Mouse (Mus musculus) C2C12 (cell line): ENCODE results near the gene Hist1h1c. TPM values are rescaled to one million over a fixed set of nuclear protein-coding genes. Genes with fewer than 3 reads are reported as not detected.

Experiments used
- H3K27me3 ChIP-seq: one replicate; pipeline ENCODE4 v1.6.1; 2011; ENCODE audit not compliant: control insufficient read depth, insufficient read depth, insufficient read length
- H3K36me3 ChIP-seq: one replicate; pipeline ENCODE4 v1.6.1; 2011; ENCODE audit not compliant: control insufficient read depth, insufficient read depth
- H3K4me3 ChIP-seq: one replicate; pipeline ENCODE4 v1.5.1; 2011; ENCODE audit warnings: mild to moderate bottlenecking, control low read depth; ENCODE audit not compliant: poor library complexity, insufficient read depth, severe bottlenecking
- H3K79me2 ChIP-seq: one replicate; pipeline ENCODE4 v1.6.1; 2011; ENCODE audit not compliant: control insufficient read depth, insufficient read depth
- H3K79me3 ChIP-seq: one replicate; pipeline ENCODE4 v1.6.1; 2011; ENCODE audit warnings: low read depth, control low read depth
- H3ac ChIP-seq: one replicate; pipeline ENCODE3; 2011; ENCODE audit warnings: low read depth; ENCODE audit not compliant: control insufficient read depth, insufficient read length
- CEBPB ChIP-seq: IDR thresholded peaks from one replicate; pipeline ENCODE4 v1.6.1; 2011; ENCODE audit warnings: low read depth, mild to moderate bottlenecking, control low read depth, moderate library complexity
- CTCF ChIP-seq: IDR thresholded peaks from one replicate; pipeline ENCODE4 v1.5.1; 2011; ENCODE audit not compliant: control insufficient read depth, insufficient read depth, insufficient read length
- FOSL1 ChIP-seq: IDR thresholded peaks from one replicate; pipeline ENCODE4 v1.8.0; 2011; ENCODE audit warnings: mild to moderate bottlenecking, low read length; ENCODE audit not compliant: poor library complexity, insufficient read depth, severe bottlenecking
- MAX ChIP-seq: IDR thresholded peaks from one replicate; pipeline ENCODE4 v1.6.1; 2011; ENCODE audit warnings: mild to moderate bottlenecking, control low read depth
- MYOD1 ChIP-seq: IDR thresholded peaks from one replicate; pipeline ENCODE4 v1.6.1; 2011; ENCODE audit warnings: low read depth; ENCODE audit not compliant: control insufficient read depth, insufficient read length
- MYOG ChIP-seq: IDR thresholded peaks from one replicate; pipeline ENCODE4 v1.6.1; 2011; ENCODE audit not compliant: control insufficient read depth, insufficient read length; ENCODE audit errors: extremely low read depth
- USF1 ChIP-seq: IDR thresholded peaks from one replicate; pipeline ENCODE4 v1.6.1; 2011; ENCODE audit warnings: low read depth, mild to moderate bottlenecking, control low read depth, moderate library complexity
- microRNA-seq: library from miRNA; unstranded; fragments of <30 nt; microRNA quantifications from one replicate; pipeline ENCODE4, GENCODE M21; 2019; ENCODE audit warnings: borderline microRNAs expressed
- polyA plus RNA-seq: library from polyadenylated mRNA; unstranded; fragments of >200 nt; fragmentation: generic; extraction: Trizol; gene quantifications from one replicate; pipeline ENCODE4 v1.2.1, GENCODE M21; 2012; ENCODE audit warnings: missing spikeins

The Hist1h1c gene
- polyA plus RNA-seq, 1 experiment = 45.9 TPM

- no peak overlapping the region for H3K4me3 ChIP-seq
- no peaks in the 10 kb centered on the region for H3K79me2 ChIP-seq
- no peaks in the 10 kb centered on the region for H3K36me3 ChIP-seq
- TF ChIP-seq CTCF (no peak), MAX (no peak), CEBPB (no peak), USF1 (no peak), FOSL1 (no peak), MYOG (no peak), MYOD1 (no peak)
- no peak overlapping the region for H3ac ChIP-seq
- no peaks in the 10 kb centered on the region for H3K27me3 ChIP-seq
- no peaks in the 10 kb centered on the region for H3K79me3 ChIP-seq
These were observed 39.7 kb downstream of the Hist1h1c start for GRCm38 (mm10) chr13:23778339-23778738.

GRCm38 (mm10) chr13:23779025-23779424 lies 40.4 kb downstream of the Hist1h1c start:
- no peaks in the 10 kb centered on the region for H3K36me3 ChIP-seq
- no peak overlapping the region for H3ac ChIP-seq
- H3K79me2 ChIP-seq = no peaks in the 10 kb centered on the region
- H3K79me3 ChIP-seq = no peaks in the 10 kb centered on the region
- no peak overlapping the region for H3K4me3 ChIP-seq
- no peak for TF ChIP-seq FOSL1
- TF ChIP-seq CTCF = no peak
- TF ChIP-seq MYOG = no peak
- TF ChIP-seq MAX = no peak
- H3K27me3 ChIP-seq = no peaks in the 10 kb centered on the region

Small RNAs within 50 kb of the gene (microRNA-seq; reads per million reads assigned to microRNA genes)
- gene Gm44314 (not detected), gene Gm44484 (not detected)

Other genes with a start within 250 kb of the Hist1h1c start
- 0.07 TPM for gene Btn2a2, start 250.0 kb upstream of the Hist1h1c start, polyA plus RNA-seq
- 6.9 TPM for gene Hist1h4h, start 207.8 kb upstream of the Hist1h1c start, polyA plus RNA-seq
- 98.1 TPM for gene Hist1h2af, start 204.9 kb upstream of the Hist1h1c start, polyA plus RNA-seq
- gene Hist1h3g, start 203.4 kb upstream of the Hist1h1c start, polyA plus RNA-seq = 5.5 TPM
- gene Hist1h2bh, start 195.4 kb upstream of the Hist1h1c start, polyA plus RNA-seq = 1.2 TPM
- gene Hist1h3f, start 194.8 kb upstream of the Hist1h1c start, polyA plus RNA-seq = 1.2 TPM
- gene Hist1h4f, start 187.2 kb upstream of the Hist1h1c start, polyA plus RNA-seq = 7.4 TPM
- gene Hist1h1d, start 185.5 kb upstream of the Hist1h1c start, polyA plus RNA-seq = 0.25 TPM
- gene Hist1h3e, start 176.4 kb upstream of the Hist1h1c start, polyA plus RNA-seq = 2.8 TPM
- 12.6 TPM for gene Hist1h2ae, start 167.6 kb upstream of the Hist1h1c start, polyA plus RNA-seq
- 9.9 TPM for gene Hist1h2bg, start 167.4 kb upstream of the Hist1h1c start, polyA plus RNA-seq
- gene Hist1h2bf, start 164.6 kb upstream of the Hist1h1c start, polyA plus RNA-seq = 4.5 TPM
- 0.73 TPM for gene Hist1h2ad, start 164.4 kb upstream of the Hist1h1c start, polyA plus RNA-seq
- 1.9 TPM for gene Hist1h3d, start 163.0 kb upstream of the Hist1h1c start, polyA plus RNA-seq
- gene Hist1h4d, start 157.2 kb upstream of the Hist1h1c start, polyA plus RNA-seq = 2.8 TPM
- 0.98 TPM for gene Hist1h2be, start 117.7 kb upstream of the Hist1h1c start, polyA plus RNA-seq
- 1.2 TPM for gene Hist1h1e, start 116.2 kb upstream of the Hist1h1c start, polyA plus RNA-seq
- 0.54 TPM for gene Hist1h2ac, start 54.9 kb upstream of the Hist1h1c start, polyA plus RNA-seq
- 16.8 TPM for gene Hist1h2bc, start 54.6 kb upstream of the Hist1h1c start, polyA plus RNA-seq
- not detected for gene Hist1h1t, start 43.0 kb upstream of the Hist1h1c start, polyA plus RNA-seq
- gene Hist1h4c, start 40.4 kb upstream of the Hist1h1c start, polyA plus RNA-seq = 0.62 TPM
- gene Hfe, start 28.0 kb upstream of the Hist1h1c start, polyA plus RNA-seq = 0.91 TPM
- gene Hist1h3c, start 6.8 kb downstream of the Hist1h1c start, polyA plus RNA-seq = 6.1 TPM
- 2.8 TPM for gene Hist1h2bb, start 7.9 kb downstream of the Hist1h1c start, polyA plus RNA-seq
- gene Hist1h2ab, start 12.3 kb downstream of the Hist1h1c start, polyA plus RNA-seq = 9.3 TPM
- 2.0 TPM for gene Hist1h3b, start 13.5 kb downstream of the Hist1h1c start, polyA plus RNA-seq
- gene Hist1h4b, start 18.2 kb downstream of the Hist1h1c start, polyA plus RNA-seq = 16.8 TPM
- gene Hist1h4a, start 22.4 kb downstream of the Hist1h1c start, polyA plus RNA-seq = 6.8 TPM
- gene Hist1h3a, start 23.6 kb downstream of the Hist1h1c start, polyA plus RNA-seq = 2.4 TPM
- 1.5 TPM for gene Hist1h1a, start 24.9 kb downstream of the Hist1h1c start, polyA plus RNA-seq
- gene Trim38, start 31.1 kb downstream of the Hist1h1c start, polyA plus RNA-seq = 0.02 TPM
- not detected for gene Slc17a2, start 68.2 kb downstream of the Hist1h1c start, polyA plus RNA-seq
- not detected for gene Slc17a3, start 100.6 kb downstream of the Hist1h1c start, polyA plus RNA-seq
- gene Slc17a1, start 128.9 kb downstream of the Hist1h1c start, polyA plus RNA-seq = not detected
- not detected for gene Slc17a4, start 176.2 kb downstream of the Hist1h1c start, polyA plus RNA-seq
- gene Hist1h2ba, start 195.3 kb downstream of the Hist1h1c start, polyA plus RNA-seq = not detected
- gene Hist1h2aa, start 195.7 kb downstream of the Hist1h1c start, polyA plus RNA-seq = not detected